Mouse (Mus musculus) G1E (cell line): ENCODE measurements around the gene Adap2. TPM values are rescaled to one million over a fixed set of nuclear protein-coding genes. Genes with fewer than 3 reads are reported as not detected.

Experiments
- ATAC-seq: 2 replicates; pipeline ENCODE4 v1.8.0; 2016; ENCODE audit warnings: mild to moderate bottlenecking; ENCODE audit not compliant: insufficient number of reproducible peaks, poor library complexity, low FRiP score, severe bottlenecking; ENCODE audit errors: extremely low read depth
- DNase-seq: peaks from one replicate; pipeline ENCODE4 v3.0.0; 2012; ENCODE audit warnings: low spot score
- H3K27me3 ChIP-seq: 2 replicates; pipeline ENCODE4 v1.6.1; 2012; ENCODE audit warnings: mild to moderate bottlenecking, low read length, inconsistent platforms; ENCODE audit not compliant: insufficient read depth
- H3K36me3 ChIP-seq: replicated peaks from 2 replicates; pipeline ENCODE3; 2012; ENCODE audit warnings: mild to moderate bottlenecking, inconsistent platforms
- H3K4me1 ChIP-seq: 2 replicates; pipeline ENCODE4 v1.6.1; 2012; ENCODE audit warnings: low read depth, low read length, inconsistent platforms, mixed read lengths; ENCODE audit not compliant: insufficient read depth
- H3K4me3 ChIP-seq: 2 replicates; pipeline ENCODE4 v1.5.1; 2012; ENCODE audit warnings: low read depth, mild to moderate bottlenecking, inconsistent platforms, low read length, moderate library complexity, mixed read lengths
- H3K9me3 ChIP-seq: replicated peaks from 2 replicates; pipeline ENCODE4 v1.6.1; 2012; ENCODE audit warnings: inconsistent platforms
- CTCF ChIP-seq: IDR thresholded peaks from 2 replicates; pipeline ENCODE4 v1.5.1; 2012; ENCODE audit warnings: low read depth, low read length, inconsistent platforms, mixed read lengths
- GATA1 ChIP-seq: IDR thresholded peaks from 2 replicates; pipeline ENCODE4 v1.6.1; 2012; ENCODE audit warnings: borderline replicate concordance, low read length, inconsistent platforms, mixed read lengths
- GATA2 ChIP-seq: IDR thresholded peaks from 2 replicates; pipeline ENCODE4 v1.6.1; 2012; ENCODE audit warnings: low read depth, low read length, inconsistent platforms, borderline replicate concordance
- POLR2AphosphoS5 ChIP-seq: IDR thresholded peaks from 2 replicates; pipeline ENCODE4 v1.6.1; 2012; ENCODE audit warnings: low read depth, low read length, inconsistent platforms; ENCODE audit not compliant: insufficient replicate concordance
- TAL1 ChIP-seq: conservative IDR thresholded peaks from 2 replicates; pipeline ENCODE4 v1.6.1; 2012; ENCODE audit warnings: low read depth, low read length, inconsistent platforms, mixed read lengths
- polyA plus RNA-seq: library from polyadenylated mRNA; stranded (reverse); fragments of >175 nt; gene quantifications from 2 replicates; pipeline ENCODE4 v1.2.3, GENCODE M21; 2012
- total RNA-seq, 2 experiments: library from RNA; stranded (forward) in 1 of 2; stranded (reverse) in 1 of 2; fragments of 200-1000 nt in 1 of 2; fragments of >200 nt in 1 of 2; fragmentation: Nextera tagmentation in 1 of 2; gene quantifications; 2 replicates each; pipeline ENCODE4 v1.2.3; 2014 to 2017

Adap2 gene
- total and polyA plus RNA-seq, 3 experiments: not detected

GRCm38 (mm10) chr11:80190280-80190679, 36.4 kb downstream of the Adap2 start:
- no peak for DNase-seq
- no peak overlapping the region for H3K4me3 ChIP-seq
- no peak for TF ChIP-seq GATA2
- no peak for TF ChIP-seq GATA1
- no peak for TF ChIP-seq TAL1
- peaks cover 5% of the 10 kb centered on the region for H3K9me3 ChIP-seq
- 0 out of 2 replicates have a peak, but pooled peaks cover 2% of the 10 kb centered on the region for H3K4me1 ChIP-seq
- no peaks in the 10 kb centered on the region for H3K27me3 ChIP-seq
- ATAC-seq: no peak
- H3K36me3 ChIP-seq: peaks cover 61% of the 10 kb centered on the region

GRCm38 (mm10) chr11:80193827-80194226, 39.9 kb downstream of the Adap2 start:
- peaks cover 65% of the 10 kb centered on the region for H3K36me3 ChIP-seq
- H3K27me3 ChIP-seq: no peaks in the 10 kb centered on the region; the same call in 1 of the 2 replicates

GRCm38 (mm10) chr11:80196351-80196750, 42.4 kb downstream of the Adap2 start:
- H3K9me3 ChIP-seq: peaks cover 5% of the 10 kb centered on the region
- H3K4me1 ChIP-seq: peaks cover 3% of the 10 kb centered on the region; the same call in 1 of the 2 replicates
- TF ChIP-seq GATA1 (no peak), TAL1 (no peak), POLR2AphosphoS5 (no peak), GATA2 (no peak), CTCF (no peak)
- no peaks in the 10 kb centered on the region; the same call in 1 of the 2 replicates for H3K27me3 ChIP-seq
- H3K4me3 ChIP-seq: no peak overlapping the region
- peaks cover 48% of the 10 kb centered on the region for H3K36me3 ChIP-seq
- DNase-seq (no peak), ATAC-seq (no peak)

More at GRCm38 (mm10) chr11:80193827-80194226, 39.9 kb downstream of the Adap2 start:
- H3K9me3 ChIP-seq: peaks cover 5% of the 10 kb centered on the region
- ATAC-seq (no peak), DNase-seq (no peak)
- H3K4me3 ChIP-seq: no peak overlapping the region
- H3K4me1 ChIP-seq: peaks cover 3% of the 10 kb centered on the region; the same call in 1 of the 2 replicates
- TF ChIP-seq TAL1: no peak
- no peak for TF ChIP-seq GATA1
- TF ChIP-seq CTCF: no peak
- no peak for TF ChIP-seq GATA2
- no peak for TF ChIP-seq POLR2AphosphoS5

- H3K36me3 ChIP-seq: peaks cover 29% of the 10 kb centered on the region
- peaks cover 12% of the 10 kb centered on the region for H3K27me3 ChIP-seq
- peaks cover 3% of the 10 kb centered on the region; the same call in 1 of the 2 replicates for H3K4me1 ChIP-seq
- TF ChIP-seq CTCF (no peak), GATA2 (no peak), POLR2AphosphoS5 (no peak), TAL1 (no peak), GATA1 (no peak)
- DNase-seq (no peak), ATAC-seq (no peak)
- H3K4me3 ChIP-seq: no peak overlapping the region
- peaks cover 4% of the 10 kb centered on the region for H3K9me3 ChIP-seq
Observed at GRCm38 (mm10) chr11:80199316-80199715, 45.4 kb downstream of the Adap2 start.

GRCm38 (mm10) chr11:80199773-80200172, 45.9 kb downstream of the Adap2 start:
- no peak for DNase-seq
- H3K9me3 ChIP-seq: no peaks in the 10 kb centered on the region; the same call in 1 of the 2 replicates
- TF ChIP-seq GATA1: no peak
- TF ChIP-seq GATA2: no peak
- peaks cover 3% of the 10 kb centered on the region; the same call in 1 of the 2 replicates for H3K4me1 ChIP-seq
- H3K36me3 ChIP-seq: peaks cover 24% of the 10 kb centered on the region
- H3K4me3 ChIP-seq: no peak overlapping the region
- ATAC-seq: no peak
- H3K27me3 ChIP-seq: peaks cover 12% of the 10 kb centered on the region

- Histone ChIP-seq H3K9me3 (no peaks in the 10 kb centered on the region; the same call in 1 of the 2 replicates), H3K4me1 (peaks cover 3% of the 10 kb centered on the region; the same call in 1 of the 2 replicates), H3K27me3 (peaks cover 16% of the 10 kb centered on the region), H3K36me3 (peaks cover 19% of the 10 kb centered on the region), H3K4me3 (no peak overlapping the region)
- DNase-seq: no peak
- no peak for ATAC-seq
- TF ChIP-seq GATA1: no peak
- TF ChIP-seq CTCF: no peak
- TF ChIP-seq TAL1: no peak
- no peak for TF ChIP-seq GATA2
- no peak for TF ChIP-seq POLR2AphosphoS5
Observed at GRCm38 (mm10) chr11:80200326-80200725, 46.4 kb downstream of the Adap2 start.

- no peak overlapping the region for H3K4me3 ChIP-seq
- H3K36me3 ChIP-seq: peaks cover 14% of the 10 kb centered on the region
- TF ChIP-seq POLR2AphosphoS5 (no peak), GATA1 (no peak), TAL1 (no peak), GATA2 (no peak), CTCF (no peak)
- peaks cover 18% of the 10 kb centered on the region for H3K27me3 ChIP-seq
- no peaks in the 10 kb centered on the region for H3K9me3 ChIP-seq
- ATAC-seq: no peak
- H3K4me1 ChIP-seq: no peaks in the 10 kb centered on the region
- DNase-seq: no peak
Observed at GRCm38 (mm10) chr11:80202296-80202695, 48.4 kb downstream of the Adap2 start.
